Mouse (Mus musculus): ENCODE measurements around the gene Map3k7cl. TPM values are rescaled to one million over a fixed set of nuclear protein-coding genes. Genes with fewer than 3 reads are reported as not detected.

Gene Map3k7cl
- polyA plus RNA-seq, 1 experiment, result 0.63 TPM

DNA sequence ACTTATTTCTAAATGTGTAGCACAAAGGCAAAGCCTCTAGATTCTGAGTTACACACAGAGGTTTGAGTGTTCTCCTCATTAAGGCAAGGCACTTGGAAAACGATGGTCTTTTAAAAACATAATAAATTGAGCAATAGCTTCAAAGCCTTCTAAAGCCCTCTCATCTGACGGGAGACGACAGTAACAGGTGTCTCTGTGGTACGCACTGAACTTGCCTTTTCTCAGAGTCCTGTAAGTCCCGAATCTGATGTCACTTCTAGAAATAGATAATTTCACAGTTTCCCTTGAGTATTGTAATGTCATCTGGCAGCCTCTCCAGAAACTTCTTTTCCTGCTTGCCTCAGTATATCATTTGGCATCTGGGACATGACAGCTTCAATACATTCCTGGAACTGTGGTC is 21.0 kb downstream of the Map3k7cl start:
- H3K27ac ChIP-seq (replicated peaks; ENCODE audit: low read depth, low read length), result no peak overlapping the region
- no peaks in the 10 kb centered on the region for H3K4me1 ChIP-seq (ENCODE audit: control insufficient read depth, insufficient read depth, insufficient read length, low read length)
- H3K4me3 ChIP-seq (ENCODE audit: insufficient read depth, low read depth, low read length), result no peak overlapping the region

DNA sequence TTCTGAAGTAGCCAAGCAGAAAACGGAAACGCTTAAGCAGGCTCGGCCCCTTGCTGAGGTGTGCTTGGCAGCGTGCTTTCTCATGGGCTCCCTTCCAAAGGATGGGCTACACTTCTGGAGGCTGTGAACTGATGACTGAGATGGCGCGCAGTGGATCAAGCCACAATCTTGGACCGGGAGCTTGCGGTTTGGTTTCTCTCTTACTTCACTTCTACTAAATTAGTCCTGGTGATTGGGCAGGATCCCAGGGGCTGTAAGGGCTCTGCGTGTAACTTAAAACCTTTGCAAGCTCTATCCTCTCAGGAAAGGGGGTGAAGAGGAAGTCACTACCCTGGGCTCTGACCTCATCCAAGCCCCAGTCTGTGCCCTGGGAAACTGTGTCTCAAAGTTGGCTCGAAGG is 22.5 kb downstream of the Map3k7cl start:
- Histone ChIP-seq H3K27ac (replicated peaks; ENCODE audit: low read depth, low read length) (no peak overlapping the region), H3K4me1 (ENCODE audit: control insufficient read depth, insufficient read depth, insufficient read length, low read length) (no peaks in the 10 kb centered on the region)

DNA sequence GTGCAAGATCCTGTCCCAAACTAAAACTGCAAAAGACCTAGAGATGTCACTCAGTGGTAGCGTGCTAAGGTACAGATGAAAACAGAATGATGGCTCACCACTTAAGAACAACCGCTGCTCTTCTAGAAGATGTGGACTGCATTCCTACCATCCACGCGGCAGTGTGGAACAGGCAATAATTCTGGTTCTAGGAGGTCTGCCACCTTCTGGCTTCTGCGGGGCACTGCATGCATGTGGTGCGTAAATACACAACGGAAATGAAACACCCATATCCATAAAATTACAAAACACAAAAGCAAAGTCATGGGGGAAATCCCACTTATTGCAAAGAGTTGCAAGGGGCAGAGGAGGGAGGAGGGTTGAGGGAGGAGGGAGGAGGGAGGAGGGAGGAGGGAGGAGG is 25.8 kb downstream of the Map3k7cl start:
- Histone ChIP-seq H3K4me1 (ENCODE audit: control insufficient read depth, insufficient read depth, insufficient read length, low read length) (no peaks in the 10 kb centered on the region), H3K27ac (replicated peaks; ENCODE audit: low read depth, low read length) (no peak overlapping the region), H3K4me3 (ENCODE audit: insufficient read depth, low read depth, low read length) (no peak overlapping the region)

More for the DNA sequence above, 22.5 kb downstream of the Map3k7cl start:
- no peak overlapping the region for H3K4me3 ChIP-seq (ENCODE audit: insufficient read depth, low read depth, low read length)

DNA sequence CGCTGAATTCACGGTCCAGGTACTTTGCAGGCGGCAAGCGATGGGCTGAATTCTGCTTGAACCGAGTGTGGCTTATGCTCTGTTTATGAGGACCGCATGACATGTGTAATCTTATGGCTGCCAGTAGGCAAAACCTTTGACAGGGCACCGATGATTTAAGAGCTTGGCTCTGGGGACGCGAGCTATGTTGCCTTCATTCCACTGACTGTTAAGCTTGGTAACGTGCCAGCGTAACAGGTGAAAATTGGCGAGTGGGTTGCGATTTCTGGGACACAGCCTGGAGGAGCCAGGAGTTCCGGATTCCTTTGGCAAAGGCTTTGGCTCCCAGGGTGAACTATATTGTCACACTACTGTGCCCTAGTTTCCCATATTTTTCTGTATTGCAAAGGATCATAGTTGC is 26.3 kb downstream of the Map3k7cl start:
- Histone ChIP-seq H3K4me3 (ENCODE audit: insufficient read depth, low read depth, low read length) (no peak overlapping the region), H3K27ac (replicated peaks; ENCODE audit: low read depth, low read length) (no peak overlapping the region), H3K4me1 (ENCODE audit: control insufficient read depth, insufficient read depth, insufficient read length, low read length) (no peaks in the 10 kb centered on the region)

DNA sequence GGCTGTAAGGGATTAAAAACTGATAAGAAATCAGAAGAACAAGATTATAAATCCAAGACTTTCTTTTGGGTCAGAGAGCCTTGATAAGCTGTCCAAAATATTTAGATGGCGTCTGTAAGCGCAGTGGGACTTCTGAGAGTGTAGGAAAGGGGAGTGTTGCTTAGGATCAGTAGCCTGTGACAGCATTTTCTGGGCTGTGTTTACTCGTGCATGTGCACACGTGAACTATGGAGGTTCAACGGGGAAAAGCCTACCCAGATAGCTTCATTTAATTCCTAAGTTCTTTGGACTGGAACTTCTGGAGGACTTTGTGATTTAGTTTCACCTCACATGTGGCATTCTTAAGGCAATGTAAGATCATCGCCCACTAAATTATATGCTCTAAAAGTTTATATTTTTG is 29.6 kb downstream of the Map3k7cl start:
- no peak overlapping the region for H3K4me3 ChIP-seq (ENCODE audit: insufficient read depth, low read depth, low read length)
- no peaks in the 10 kb centered on the region for H3K4me1 ChIP-seq (ENCODE audit: control insufficient read depth, insufficient read depth, insufficient read length, low read length)
- H3K27ac ChIP-seq (replicated peaks; ENCODE audit: low read depth, low read length), result no peak overlapping the region

DNA sequence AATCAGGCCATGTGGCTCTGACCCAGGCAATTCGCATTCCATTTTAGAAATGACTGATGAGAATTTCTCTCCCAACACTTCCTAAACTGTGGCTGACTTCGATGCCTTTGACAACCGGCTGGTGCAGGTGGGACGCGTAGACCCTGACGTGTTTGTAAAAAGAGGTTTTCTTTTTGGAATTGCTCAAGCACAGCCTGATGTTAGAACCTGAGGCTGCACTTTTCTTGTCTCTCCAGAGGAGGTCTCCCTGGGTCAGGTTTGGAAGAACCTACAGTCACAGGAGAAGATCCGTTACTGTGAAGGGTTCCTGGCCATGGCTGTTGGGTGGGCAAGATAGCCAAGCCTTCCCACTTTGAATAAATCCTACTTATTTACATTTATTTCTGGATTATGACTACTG is 31.5 kb downstream of the Map3k7cl start:
- Histone ChIP-seq H3K4me1 (ENCODE audit: control insufficient read depth, insufficient read depth, insufficient read length, low read length) (no peaks in the 10 kb centered on the region), H3K4me3 (ENCODE audit: insufficient read depth, low read depth, low read length) (no peak overlapping the region), H3K27ac (replicated peaks; ENCODE audit: low read depth, low read length) (no peak overlapping the region)

DNA sequence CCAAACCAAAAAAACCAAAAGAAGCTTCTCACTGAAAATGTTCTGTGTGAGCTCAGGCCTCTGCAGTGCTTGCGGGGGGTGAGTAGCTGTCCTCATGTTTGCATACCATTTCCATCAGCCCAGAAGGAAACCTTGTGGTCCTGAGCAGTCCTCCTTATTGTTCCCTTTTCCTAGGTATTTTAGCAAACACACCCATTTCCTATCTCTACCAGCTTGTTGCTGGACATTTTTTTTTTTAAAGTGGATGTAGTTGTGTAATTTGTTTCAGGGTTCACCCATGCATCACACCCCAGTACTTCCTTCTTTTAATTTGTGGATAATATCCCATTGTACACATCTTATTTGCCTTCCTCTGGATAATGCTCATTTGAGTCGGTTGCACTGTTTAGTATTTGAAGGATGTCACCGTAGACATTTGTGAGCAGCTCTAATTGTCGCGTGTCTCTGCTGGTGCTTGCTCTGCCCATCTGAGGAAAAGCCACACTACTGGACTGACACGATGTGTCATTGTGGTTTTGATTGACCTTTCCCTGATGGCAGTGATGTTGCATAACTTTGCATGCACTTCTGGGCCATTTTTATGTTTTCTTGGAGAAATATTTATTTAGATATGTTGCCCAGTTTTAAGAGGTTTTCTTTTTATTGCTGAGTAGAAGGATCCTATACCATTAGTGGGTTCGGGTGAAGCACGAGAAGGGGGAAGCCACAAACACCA is 32.6 kb downstream of the Map3k7cl start:
- Histone ChIP-seq H3K4me1 (ENCODE audit: control insufficient read depth, insufficient read depth, insufficient read length, low read length) (no peaks in the 10 kb centered on the region), H3K27ac (replicated peaks; ENCODE audit: low read depth, low read length) (no peak overlapping the region), H3K4me3 (ENCODE audit: insufficient read depth, low read depth, low read length) (no peak overlapping the region)

DNA sequence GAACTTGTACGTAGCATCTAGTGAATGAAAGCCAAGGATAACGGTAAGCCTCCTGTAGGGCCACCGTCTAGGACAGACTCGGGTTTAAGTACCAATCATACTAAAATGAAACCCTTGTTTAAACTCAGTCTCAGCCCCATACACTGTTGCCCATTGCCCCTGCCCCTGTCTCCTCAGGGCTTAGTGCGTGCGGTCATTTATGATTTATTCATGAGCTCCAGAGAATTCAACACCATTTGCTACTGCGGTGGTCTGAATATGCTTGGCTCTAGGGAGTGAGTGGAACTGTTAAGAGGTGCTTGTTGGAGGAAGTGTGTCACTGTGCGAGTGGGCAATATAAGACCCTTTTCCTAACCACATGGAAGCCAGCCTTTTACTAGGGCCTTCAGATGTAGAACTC is 34.7 kb downstream of the Map3k7cl start:
- no peaks in the 10 kb centered on the region for H3K4me1 ChIP-seq (ENCODE audit: control insufficient read depth, insufficient read depth, insufficient read length, low read length)
- no peak overlapping the region for H3K27ac ChIP-seq (replicated peaks; ENCODE audit: low read depth, low read length)
- no peak overlapping the region for H3K4me3 ChIP-seq (ENCODE audit: insufficient read depth, low read depth, low read length)

DNA sequence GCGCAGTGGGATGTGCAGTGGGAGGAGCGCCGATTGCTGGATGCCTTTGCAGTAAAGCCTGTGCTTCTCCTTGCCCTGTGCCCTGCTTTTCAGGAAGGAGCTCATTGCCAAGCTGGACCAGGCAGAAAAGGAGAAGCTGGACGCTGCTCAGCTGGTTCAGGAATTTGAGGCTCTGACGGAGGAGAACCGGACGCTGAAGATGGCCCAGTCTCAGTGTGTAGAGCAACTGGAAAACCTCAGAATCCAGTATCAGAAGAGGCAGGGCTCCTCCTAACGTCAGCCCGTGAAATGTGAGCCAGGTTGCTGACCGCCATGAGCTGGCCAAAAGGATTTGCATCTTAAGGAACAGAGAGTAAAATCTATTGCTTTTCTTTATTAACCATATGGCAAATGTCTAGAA is 41.0 kb downstream of the Map3k7cl start:
- no peaks in the 10 kb centered on the region for H3K4me1 ChIP-seq (ENCODE audit: control insufficient read depth, insufficient read depth, insufficient read length, low read length)
- H3K27ac ChIP-seq (replicated peaks; ENCODE audit: low read depth, low read length), result no peak overlapping the region
- H3K4me3 ChIP-seq (ENCODE audit: insufficient read depth, low read depth, low read length), result no peak overlapping the region

DNA sequence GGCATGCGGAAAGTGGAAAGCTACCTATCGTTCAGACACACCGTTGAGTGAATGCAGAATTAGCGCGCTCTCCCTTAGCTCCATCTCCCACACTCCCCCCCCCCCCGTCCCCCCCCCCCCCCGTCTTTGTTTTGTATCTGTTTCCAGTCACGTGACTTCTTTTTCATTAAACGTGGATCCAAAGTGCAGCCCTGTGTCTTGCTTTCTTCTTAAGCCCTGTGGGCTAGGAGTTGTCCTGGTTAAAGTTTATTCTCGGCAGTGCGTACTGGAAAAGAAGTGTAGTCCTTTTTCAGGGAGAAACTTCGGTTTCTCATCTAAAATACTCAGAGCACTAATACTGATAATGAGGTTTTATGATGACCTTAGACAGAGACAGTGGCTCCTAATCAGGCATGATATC is 42.0 kb downstream of the Map3k7cl start:
- H3K27ac ChIP-seq (replicated peaks; ENCODE audit: low read depth, low read length), result no peak overlapping the region
- no peaks in the 10 kb centered on the region for H3K4me1 ChIP-seq (ENCODE audit: control insufficient read depth, insufficient read depth, insufficient read length, low read length)
- H3K4me3 ChIP-seq (ENCODE audit: insufficient read depth, low read depth, low read length), result no peak overlapping the region

DNA sequence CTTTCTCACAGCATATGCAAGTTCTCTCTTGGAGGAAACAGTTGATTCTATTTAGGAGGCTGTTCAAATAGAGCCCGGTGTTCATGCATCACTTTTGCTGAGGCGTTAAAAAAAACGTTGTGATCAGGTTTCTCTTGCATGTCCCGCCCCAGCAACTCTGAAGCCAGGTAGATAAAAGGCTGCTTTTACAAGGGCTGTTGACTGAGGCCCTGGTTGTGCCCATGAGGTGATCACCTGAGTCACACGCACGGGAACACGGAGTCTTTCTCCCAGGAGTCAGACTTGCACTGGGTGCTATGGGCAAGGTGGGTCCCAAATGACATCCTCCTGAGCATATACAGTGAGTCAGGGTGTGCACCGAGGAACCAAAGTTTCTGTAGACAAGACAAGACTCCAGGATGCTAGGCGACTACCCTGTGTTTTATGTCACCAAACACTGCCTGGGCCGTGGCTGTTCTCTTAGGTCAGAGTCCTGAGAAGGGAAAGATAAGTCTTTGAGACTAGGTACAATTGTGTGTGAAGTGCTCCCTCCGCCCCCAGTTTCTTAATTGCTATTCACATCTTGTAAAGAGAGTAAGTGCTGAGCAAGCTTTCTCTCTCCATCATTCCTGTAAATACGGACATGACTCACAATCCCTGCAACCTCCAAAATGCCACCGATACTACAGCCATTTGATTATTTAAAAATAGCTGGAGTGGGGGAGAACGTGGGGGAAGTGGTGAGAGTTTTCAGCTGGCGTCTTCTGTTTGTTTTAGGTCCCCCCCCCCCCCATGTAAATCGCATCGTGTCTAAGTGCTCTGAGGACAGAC is 49.8 kb downstream of the Map3k7cl start:
- H3K27ac ChIP-seq (replicated peaks; ENCODE audit: low read depth, low read length), result no peak overlapping the region

DNA sequence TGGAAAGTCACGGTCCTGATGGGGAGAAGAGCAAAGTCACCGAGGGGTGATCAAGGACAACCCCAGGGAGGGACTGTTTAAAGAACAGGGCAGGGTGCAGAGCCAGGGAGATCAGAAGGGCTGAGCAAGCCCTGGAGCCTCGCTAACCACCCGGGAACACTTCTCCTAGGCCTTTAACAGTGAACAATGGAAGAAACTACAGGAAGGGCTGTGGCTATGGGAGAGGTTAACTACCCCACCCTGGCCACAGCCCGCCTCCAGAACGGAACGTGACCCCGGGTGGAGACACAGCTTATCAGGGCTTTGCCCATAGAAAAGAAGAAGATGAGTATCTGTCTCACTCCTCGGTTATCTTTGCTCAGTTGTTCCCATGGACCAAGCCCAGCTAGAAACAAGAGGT is 50.9 kb downstream of the Map3k7cl start:
- no peak overlapping the region for H3K4me3 ChIP-seq (ENCODE audit: insufficient read depth, low read depth, low read length)
- no peak overlapping the region for H3K27ac ChIP-seq (replicated peaks; ENCODE audit: low read depth, low read length)
- H3K4me1 ChIP-seq (ENCODE audit: control insufficient read depth, insufficient read depth, insufficient read length, low read length), result no peaks in the 10 kb centered on the region

More for the DNA sequence above, 49.8 kb downstream of the Map3k7cl start:
- Histone ChIP-seq H3K4me1 (ENCODE audit: control insufficient read depth, insufficient read depth, insufficient read length, low read length) (no peaks in the 10 kb centered on the region), H3K4me3 (ENCODE audit: insufficient read depth, low read depth, low read length) (no peak overlapping the region)

DNA sequence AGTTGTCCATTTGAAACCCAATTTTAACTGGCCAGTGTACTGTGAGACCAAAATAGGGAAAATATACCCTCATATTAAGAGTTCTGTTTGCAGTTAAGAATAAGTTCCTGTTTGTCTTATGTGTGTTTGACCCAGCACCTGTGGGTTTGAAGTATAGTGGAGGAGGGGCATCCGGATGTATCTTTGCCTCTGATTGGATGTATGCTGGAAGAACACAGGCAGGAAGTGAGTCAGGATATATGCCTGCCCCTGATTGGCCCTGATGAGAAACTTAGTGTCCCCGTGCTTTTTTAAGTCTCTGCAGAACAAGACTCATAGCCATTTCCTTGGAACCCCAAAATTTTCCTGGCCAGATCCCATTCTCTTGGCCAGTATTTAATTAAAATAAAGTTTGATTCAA is 51.8 kb downstream of the Map3k7cl start:
- no peak overlapping the region for H3K27ac ChIP-seq (replicated peaks; ENCODE audit: low read depth, low read length)
- H3K4me3 ChIP-seq (ENCODE audit: insufficient read depth, low read depth, low read length), result no peak overlapping the region
- no peaks in the 10 kb centered on the region for H3K4me1 ChIP-seq (ENCODE audit: control insufficient read depth, insufficient read depth, insufficient read length, low read length)

DNA sequence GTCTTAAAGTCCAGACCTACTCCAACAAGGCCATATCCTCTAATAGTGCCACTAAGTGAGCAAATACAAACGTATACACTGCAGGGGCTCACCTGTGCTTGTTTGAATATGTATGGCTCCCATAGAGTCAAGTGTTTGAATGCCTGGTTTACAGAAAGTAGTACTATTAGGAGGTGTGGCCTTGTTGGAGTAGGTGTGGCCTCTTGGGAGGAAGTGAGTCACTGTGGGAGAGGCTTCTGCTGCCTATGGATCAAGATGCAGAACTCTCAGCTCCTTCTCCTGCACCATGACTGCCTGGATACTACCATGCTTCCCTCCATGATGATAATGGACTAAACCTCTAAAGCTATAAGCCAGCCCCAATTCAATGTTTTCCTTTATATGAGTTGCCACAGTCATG is 54.3 kb downstream of the Map3k7cl start:
- no peak overlapping the region for H3K27ac ChIP-seq (replicated peaks; ENCODE audit: low read depth, low read length)
- H3K4me1 ChIP-seq (ENCODE audit: control insufficient read depth, insufficient read depth, insufficient read length, low read length), result no peaks in the 10 kb centered on the region
- H3K4me3 ChIP-seq (ENCODE audit: insufficient read depth, low read depth, low read length), result no peak overlapping the region

DNA sequence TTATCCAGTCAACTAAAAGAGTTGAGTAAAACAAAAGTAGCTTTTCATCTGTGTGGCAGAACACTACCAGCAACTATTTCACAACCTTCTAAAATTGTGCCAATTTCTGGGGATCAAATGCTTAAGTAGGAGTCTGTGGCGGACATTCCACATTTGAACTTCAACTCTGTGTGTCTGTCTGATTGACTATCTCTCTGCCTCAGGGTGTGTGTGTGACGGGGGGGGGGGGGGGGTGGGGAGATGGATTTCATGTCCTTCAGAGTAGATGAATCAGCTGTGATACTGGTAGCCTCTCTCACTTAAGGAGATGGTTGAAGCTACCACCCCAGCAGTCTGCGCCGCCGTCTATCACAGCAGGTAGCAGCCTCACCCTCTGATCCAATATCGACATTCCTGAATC is 54.8 kb downstream of the Map3k7cl start:
- Histone ChIP-seq H3K4me1 (ENCODE audit: control insufficient read depth, insufficient read depth, insufficient read length, low read length) (no peaks in the 10 kb centered on the region), H3K27ac (replicated peaks; ENCODE audit: low read depth, low read length) (no peak overlapping the region), H3K4me3 (ENCODE audit: insufficient read depth, low read depth, low read length) (no peak overlapping the region)

DNA sequence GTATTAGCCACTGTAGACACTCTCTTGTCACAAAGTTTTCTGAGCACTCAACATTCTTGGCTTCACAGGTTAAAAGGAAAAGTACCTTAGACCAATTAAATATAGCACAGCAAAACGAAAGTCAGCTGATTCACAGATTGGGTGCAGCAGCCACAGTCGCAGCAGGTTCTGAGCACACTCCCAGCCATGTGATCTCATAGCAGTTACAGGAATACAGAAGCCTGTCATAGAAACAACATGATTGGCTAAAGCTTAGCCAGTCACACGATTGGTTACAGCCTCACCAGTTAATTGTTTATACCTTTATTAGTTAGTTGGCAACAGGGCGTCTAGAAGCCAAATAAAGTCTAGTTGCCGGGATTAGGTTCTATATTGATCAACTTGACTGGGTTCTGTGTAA is 57.0 kb downstream of the Map3k7cl start:
- Histone ChIP-seq H3K4me3 (ENCODE audit: insufficient read depth, low read depth, low read length) (no peak overlapping the region), H3K4me1 (ENCODE audit: control insufficient read depth, insufficient read depth, insufficient read length, low read length) (no peaks in the 10 kb centered on the region), H3K27ac (replicated peaks; ENCODE audit: low read depth, low read length) (no peak overlapping the region)
